Mouse (Mus musculus) liver, adult 10 weeks (tissue): ENCODE results near the gene Olfr657. TPM values are rescaled to one million over a fixed set of nuclear protein-coding genes. Genes with fewer than 3 reads are reported as not detected.

Source experiments
- polyA plus RNA-seq: library from polyadenylated mRNA; stranded (reverse); fragments of 350-450 nt; fragmentation: Illumina TruSeq; extraction: RNeasy Lipid Tissue Mini Kit (QIAGEN cat#74804); gene quantifications from one replicate; pipeline ENCODE4 v1.2.3, GENCODE M21; 2014; ENCODE audit warnings: low read depth, low replicate concordance

Gene Olfr657
- not detected for polyA plus RNA-seq

DNA sequence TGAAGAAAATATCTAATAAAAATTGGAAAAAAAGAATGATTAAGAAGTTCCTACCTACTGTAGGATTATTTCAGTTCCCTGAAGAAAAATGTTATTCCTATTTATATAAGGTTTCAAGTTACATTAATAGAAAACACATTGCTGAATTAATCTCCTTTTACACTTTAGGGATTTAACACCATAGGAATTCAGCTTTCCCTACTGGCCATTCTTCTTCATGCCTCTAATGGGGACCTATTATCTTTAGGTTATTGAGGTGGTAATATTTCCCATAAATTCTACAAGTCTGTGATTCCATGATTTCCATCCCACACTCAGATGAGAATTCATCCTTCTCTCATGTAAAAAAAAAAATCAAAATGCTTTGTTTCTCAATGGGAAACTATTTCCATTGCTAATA is at the start of gene Olfr657:
Gene Olfr657 (plus strand): TSS at position 301 of the 400 bp plus-strand sequence.

DNA sequence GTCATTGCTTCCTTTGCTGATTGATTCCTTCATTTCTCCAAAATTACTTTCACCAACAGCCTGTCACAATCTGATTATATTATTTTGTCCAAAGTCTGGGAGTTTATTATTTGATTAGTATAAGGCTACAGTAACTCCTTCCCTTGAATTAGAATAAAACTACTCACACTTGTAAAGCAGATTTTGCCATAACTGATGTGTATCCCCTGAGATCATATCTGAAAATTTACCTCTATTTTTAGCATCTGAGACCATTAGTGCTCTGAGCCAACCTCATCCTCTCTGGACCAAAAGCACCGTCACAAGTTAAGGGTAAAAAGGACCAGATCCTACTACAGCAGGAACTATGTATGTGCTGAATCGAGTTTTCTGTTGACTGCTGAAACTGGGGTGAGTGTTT is 47.6 kb upstream of the Olfr657 start, which contains the start of gene Olfr653:
Gene Olfr653 (plus strand): TSS at position 301 of the 400 bp plus-strand sequence.

DNA sequence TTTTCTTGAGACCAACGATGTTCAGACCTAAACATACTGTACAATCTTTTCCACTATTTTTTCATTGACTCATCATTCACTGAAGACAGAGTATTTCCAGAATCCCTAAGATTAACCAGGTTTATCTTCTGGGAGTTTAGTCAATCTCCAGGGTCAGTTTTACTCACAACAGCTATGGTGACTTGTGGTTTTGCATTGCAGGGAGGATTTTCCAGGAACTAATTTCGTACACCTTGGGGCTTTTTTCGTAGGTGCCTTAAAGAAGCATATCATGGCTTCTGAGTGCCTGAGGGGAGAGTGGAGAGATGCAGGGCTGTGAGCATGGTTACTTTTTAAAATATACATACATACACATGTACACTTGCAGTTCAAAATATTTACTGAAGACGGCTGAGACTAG is 37.9 kb upstream of the Olfr657 start, which contains the start of gene Olfr654:
Gene Olfr654 (plus strand): TSS at position 301 of the 400 bp plus-strand sequence.

DNA sequence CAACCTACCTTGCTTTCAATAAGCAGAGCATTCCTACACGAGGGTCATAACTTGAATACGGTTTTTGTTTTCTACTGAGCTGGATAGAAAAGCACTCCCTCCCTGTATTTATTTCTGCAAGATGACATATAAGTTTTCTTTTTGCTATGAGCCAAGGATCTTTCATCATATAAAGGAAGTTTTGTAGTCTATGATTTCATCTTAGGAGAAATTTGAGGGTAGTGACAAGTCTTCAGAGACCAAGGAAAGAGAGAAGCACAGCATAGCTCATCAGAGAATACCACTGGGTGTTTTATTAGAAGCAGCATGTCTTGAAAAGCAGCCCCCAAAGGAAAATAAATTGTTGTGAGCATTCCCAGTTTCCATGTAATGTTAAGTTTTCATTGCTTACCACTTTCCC is 22.9 kb upstream of the Olfr657 start, which contains the start of gene Olfr655:
Gene Olfr655 (minus strand): TSS at position 101 of the 400 bp plus-strand sequence.

DNA sequence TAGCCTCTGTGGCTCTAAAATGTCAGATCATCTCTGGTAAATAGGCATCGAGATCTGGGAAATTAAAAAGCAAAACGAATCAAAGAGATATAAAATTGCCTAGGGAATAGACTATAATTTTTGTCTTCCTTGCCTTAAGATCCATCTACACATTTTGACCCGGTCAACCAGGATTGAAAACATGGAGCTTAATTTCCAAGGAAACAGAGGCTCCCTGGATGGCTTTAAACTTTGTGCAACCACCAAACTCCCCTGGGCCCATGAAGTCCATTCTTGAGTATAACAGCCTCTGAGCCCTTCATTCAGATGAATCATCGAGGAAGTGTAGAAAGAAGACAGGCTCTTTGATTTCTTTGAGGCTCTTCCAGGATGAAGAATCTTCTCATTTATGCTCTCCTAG is 10.9 kb upstream of the Olfr657 start, which contains the start of gene Olfr656:
Gene Olfr656 (plus strand): TSS at position 301 of the 400 bp plus-strand sequence.

DNA sequence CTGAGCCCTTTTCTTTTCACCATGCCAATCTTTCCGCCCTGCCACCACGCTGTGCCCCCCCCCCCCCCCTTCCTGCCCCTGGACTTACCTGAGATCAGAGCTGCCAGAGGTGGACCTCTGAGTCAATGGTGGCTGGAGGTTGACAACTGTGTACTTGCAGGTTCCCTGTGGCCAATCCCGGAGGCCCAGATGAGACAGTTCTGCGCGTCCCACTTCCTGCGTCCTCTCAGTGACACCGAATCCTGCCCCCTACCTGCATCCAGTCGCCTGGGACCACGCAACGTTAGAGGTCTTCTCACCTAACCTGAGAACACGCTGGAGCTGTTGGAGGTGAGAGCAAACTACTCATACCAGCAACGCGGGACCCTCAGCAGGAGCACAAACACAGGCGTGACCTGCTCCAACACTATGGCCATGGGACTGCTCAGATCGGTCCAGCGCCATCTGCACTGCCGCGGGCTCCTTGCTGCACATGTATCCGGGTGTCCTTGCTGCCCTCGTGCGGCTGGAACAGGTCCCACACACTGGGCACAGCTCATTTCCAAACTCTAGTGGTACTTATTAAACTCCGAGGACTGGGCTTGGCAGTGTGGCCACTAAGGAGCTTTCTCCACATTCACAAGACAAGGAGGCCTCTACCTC is 22.4 kb downstream of the Olfr657 start, which contains the start of gene Olfr658:
Gene Olfr658 (minus strand): TSS at position 465 of the 642 bp plus-strand sequence.

DNA sequence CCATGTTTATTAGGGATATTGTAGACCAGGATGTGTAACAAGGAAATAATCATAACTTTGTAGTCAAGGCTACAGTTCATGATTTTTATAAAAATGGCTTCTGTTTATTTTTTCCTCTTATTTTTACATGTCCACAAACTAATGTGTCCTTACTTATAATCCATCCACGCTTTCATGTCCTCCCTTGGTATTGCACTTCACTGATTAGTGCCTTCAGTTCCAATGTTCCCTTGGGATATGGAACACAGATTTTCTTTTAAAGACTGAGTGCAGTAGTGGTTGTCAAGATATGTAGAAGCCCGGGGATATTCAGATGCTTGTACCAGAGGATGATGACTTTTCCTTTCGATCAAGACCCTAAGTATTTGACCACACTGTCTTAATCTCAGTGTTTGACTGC is 41.9 kb downstream of the Olfr657 start, which contains the start of gene Olfr659:
Gene Olfr659 (plus strand): TSS at position 301 of the 400 bp plus-strand sequence.

DNA sequence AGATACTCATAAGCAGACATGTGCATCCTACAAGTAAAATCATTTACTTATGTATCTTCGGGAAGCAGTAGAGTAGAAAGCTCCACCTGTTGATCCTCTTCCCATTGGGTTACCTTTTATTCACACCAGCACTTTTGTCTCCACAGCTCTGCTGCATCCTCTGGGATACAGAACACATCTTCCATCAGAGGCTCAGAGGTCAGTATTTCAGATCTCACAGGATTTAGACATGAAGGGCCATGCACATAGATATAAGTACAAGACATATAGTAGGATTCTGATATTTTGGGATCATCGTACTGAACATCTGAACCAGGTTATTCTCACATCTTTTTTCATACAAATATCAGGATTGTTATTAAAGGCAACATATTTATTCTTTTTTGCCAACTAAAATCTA is 61.6 kb downstream of the Olfr657 start, which contains the start of gene Olfr661:
Gene Olfr661 (plus strand): TSS at position 301 of the 400 bp plus-strand sequence.

Other genes starting within 250 kb of the Olfr657 start
- gene Trim30c, start 224.0 kb upstream of the Olfr657 start, polyA plus RNA-seq = 0.29 TPM
- gene Trim30a, start 159.6 kb upstream of the Olfr657 start, polyA plus RNA-seq = 14.2 TPM
- 14.9 TPM for gene Trim30d, start 116.9 kb upstream of the Olfr657 start, polyA plus RNA-seq
- gene Olfr651, start 74.7 kb upstream of the Olfr657 start, polyA plus RNA-seq = not detected
- not detected for gene Olfr652, start 63.9 kb upstream of the Olfr657 start, polyA plus RNA-seq
- gene Olfr653, start 47.5 kb upstream of the Olfr657 start, polyA plus RNA-seq = not detected
- gene Olfr654, start 37.8 kb upstream of the Olfr657 start, polyA plus RNA-seq = not detected
- gene Olfr655, start 23.0 kb upstream of the Olfr657 start, polyA plus RNA-seq = not detected
- gene Olfr656, start 10.8 kb upstream of the Olfr657 start, polyA plus RNA-seq = not detected
- gene Olfr658, start 22.5 kb downstream of the Olfr657 start, polyA plus RNA-seq = not detected
- gene Olfr659, start 42.0 kb downstream of the Olfr657 start, polyA plus RNA-seq = not detected
- not detected for gene Olfr661, start 61.7 kb downstream of the Olfr657 start, polyA plus RNA-seq
- not detected for gene Usp17le, start 152.7 kb downstream of the Olfr657 start, polyA plus RNA-seq
- gene Usp17lb, start 217.8 kb downstream of the Olfr657 start, polyA plus RNA-seq = not detected
- gene Usp17la, start 232.2 kb downstream of the Olfr657 start, polyA plus RNA-seq = not detected